Mouse (Mus musculus): ENCODE data around the gene Nr1i3. TPM values are rescaled to one million over a fixed set of nuclear protein-coding genes. Genes with fewer than 3 reads are reported as not detected.
"Not testable (repeated sequence)": the region's sequence is repeated elsewhere in the genome, so short reads cannot be mapped to it uniquely, and the experiment has no call there.

Nr1i3 gene
- total RNA-seq, 2 experiments from 2014 or later = 0.17 TPM; not detected in 1

GRCm38 (mm10) chr1:171223796-171224195 is 10.0 kb downstream of the Nr1i3 start:
- DNase-seq (ENCODE audit: low spot score in 2 of 2) = no peak
- intact Hi-C loops (cut with DNase I) = loop anchor here (5.0 kb wide), 1 partner anchor 71 kb away; the partner anchor contains the start of genes Mpz and Sdhc

GRCm38 (mm10) chr1:171224857-171225256 is 11.1 kb downstream of the Nr1i3 start, which contains the start of gene Apoa2:
Gene Apoa2, plus strand, starts transcription at chr1:171225054.
- intact Hi-C loops (cut with DNase I) = loop anchor here (5.0 kb wide), 1 partner anchor 73 kb away; the partner anchor contains the start of genes Mpz and Sdhc
- no peak for DNase-seq (ENCODE audit: low spot score in 2 of 2)

- intact Hi-C loops (cut with DNase I) = no loop called here
- no peak for DNase-seq (ENCODE audit: low spot score in 2 of 2)
Measured at GRCm38 (mm10) chr1:171226780-171227179, 13.0 kb downstream of the Nr1i3 start.

GRCm38 (mm10) chr1:171227879-171228278 is 14.1 kb downstream of the Nr1i3 start:
- intact Hi-C loops (cut with DNase I) = no loop called here
- no peak for DNase-seq (ENCODE audit: low spot score in 2 of 2)

GRCm38 (mm10) chr1:171229750-171230149 is 16.0 kb downstream of the Nr1i3 start:
- intact Hi-C loops (cut with DNase I) = no loop called here
- no peak for DNase-seq (ENCODE audit: low spot score in 2 of 2)

- intact Hi-C loops (cut with DNase I) = no loop called here
- DNase-seq (ENCODE audit: low spot score in 2 of 2) = no peak
Measured at GRCm38 (mm10) chr1:171230215-171230614, 16.4 kb downstream of the Nr1i3 start.

GRCm38 (mm10) chr1:171231844-171232243 is 18.1 kb downstream of the Nr1i3 start:
- no peak for DNase-seq (ENCODE audit: low spot score in 2 of 2)
- intact Hi-C loops (cut with DNase I) = no loop called here

GRCm38 (mm10) chr1:171232348-171232747 is 18.6 kb downstream of the Nr1i3 start:
- intact Hi-C loops (cut with DNase I) = no loop called here
- no peak for DNase-seq (ENCODE audit: low spot score in 2 of 2)

GRCm38 (mm10) chr1:171232800-171233730 is 19.3 kb downstream of the Nr1i3 start:
- DNase-seq (ENCODE audit: low spot score in 2 of 2) = no peak
- intact Hi-C loops (cut with DNase I) = no loop called here

GRCm38 (mm10) chr1:171234126-171234525 is 20.4 kb downstream of the Nr1i3 start, which contains the start of gene Fcer1g:
Gene Fcer1g, minus strand, starts transcription at chr1:171234365.
- no peak for DNase-seq (ENCODE audit: low spot score in 2 of 2)
- intact Hi-C loops (cut with DNase I) = no loop called here

- DNase-seq (ENCODE audit: low spot score in 2 of 2) = no peak
- intact Hi-C loops (cut with DNase I) = no loop called here
Measured at GRCm38 (mm10) chr1:171234538-171234937, 20.8 kb downstream of the Nr1i3 start.

- no peak for DNase-seq (ENCODE audit: low spot score in 2 of 2)
- intact Hi-C loops (cut with DNase I) = no loop called here
Measured at GRCm38 (mm10) chr1:171235791-171236190, 22.0 kb downstream of the Nr1i3 start.

- no peak for DNase-seq (ENCODE audit: low spot score in 2 of 2)
Measured at GRCm38 (mm10) chr1:171237438-171237837, 23.7 kb downstream of the Nr1i3 start.

GRCm38 (mm10) chr1:171238463-171238862 is 24.7 kb downstream of the Nr1i3 start:
- peak in 1 of 2 experiments; percentile 29 for DNase-seq (ENCODE audit: low spot score in 2 of 2)

More at GRCm38 (mm10) chr1:171237438-171237837, 23.7 kb downstream of the Nr1i3 start:
- intact Hi-C loops (cut with DNase I) = no loop called here

GRCm38 (mm10) chr1:171239992-171240744 is 26.4 kb downstream of the Nr1i3 start:
- DNase-seq (ENCODE audit: low spot score in 2 of 2) = no peak
- intact Hi-C loops (cut with DNase I) = no loop called here

More at GRCm38 (mm10) chr1:171238463-171238862, 24.7 kb downstream of the Nr1i3 start:
- intact Hi-C loops (cut with DNase I) = no loop called here

GRCm38 (mm10) chr1:171240911-171241310 is 27.1 kb downstream of the Nr1i3 start:
- intact Hi-C loops (cut with DNase I) = no loop called here
- no peak for DNase-seq (ENCODE audit: low spot score in 2 of 2)

GRCm38 (mm10) chr1:171241952-171242351 is 28.2 kb downstream of the Nr1i3 start:
- intact Hi-C loops (cut with DNase I); DNase-seq (ENCODE audit: low spot score in 2 of 2): not testable (repeated sequence)

GRCm38 (mm10) chr1:171245353-171245752 is 31.6 kb downstream of the Nr1i3 start:
- intact Hi-C loops (cut with DNase I) = no loop called here
- no peak for DNase-seq (ENCODE audit: low spot score in 2 of 2)

GRCm38 (mm10) chr1:171246709-171247452 is 33.1 kb downstream of the Nr1i3 start:
- intact Hi-C loops (cut with DNase I) = no loop called here
- DNase-seq (ENCODE audit: low spot score in 2 of 2) = peak; percentile 97 to 98
